In genomic region chrX:13658616-13659140, GRCm38 (mm10) we compare ENCODE assay signal across 34 mouse cellular contexts. TPM values are rescaled to one million over a fixed set of nuclear protein-coding genes. Genes with fewer than 3 reads are reported as not detected.
"Had no signal": no experiment of that assay in that cellular context is flagged by ENCODE, and none has a peak within 500 bp of the region (broad histone marks: within the 10 kb centered on the region; RNA-seq: fewer than 3 reads in every experiment).

No protein-coding gene starts in this region.

- H3K27me3 ChIP-seq: embryonic facial prominence, embryonic 12.5 days; embryonic facial prominence, embryonic 13.5 days; embryonic facial prominence, embryonic 15.5 days; forebrain, embryonic 12.5 days; forebrain, embryonic 13.5 days; forebrain, embryonic 15.5 days had no signal

- H3K4me3 ChIP-seq: embryonic facial prominence, embryonic 10.5 days; embryonic facial prominence, embryonic 12.5 days; embryonic facial prominence, embryonic 13.5 days; embryonic facial prominence, embryonic 15.5 days; erythroblast, embryonic 14.5 days; forebrain, embryonic 10.5 days; forebrain, embryonic 12.5 days; forebrain, embryonic 13.5 days; forebrain, embryonic 15.5 days; gastrocnemius, adult 2 months; heart, adult 2 months had no signal

- H3K4me2 ChIP-seq: embryonic facial prominence, embryonic 12.5 days; embryonic facial prominence, embryonic 13.5 days; embryonic facial prominence, embryonic 15.5 days; forebrain, embryonic 12.5 days; forebrain, embryonic 13.5 days; forebrain, embryonic 15.5 days had no signal

- DNase-seq: cerebellum, adult 8-10 months; cerebellum, adult 9-10 months; cerebellum, adult 9-11 months; cerebellum, postnatal 10 days; cerebellum, postnatal 14 days; cerebellum, postnatal 25 days; cerebellum, postnatal 36 days; embryo, embryonic 11 days; forebrain, postnatal 0 days; gastrocnemius, adult 2 months; gastrocnemius, postnatal 10 days; gastrocnemius, postnatal 14 days; gastrocnemius, postnatal 25 days; gastrocnemius, postnatal 36 days; heart, adult 11 months; heart, adult 18-20 months; heart, adult 2 months had no signal

- H3K4me1 ChIP-seq: embryonic facial prominence, embryonic 10.5 days; embryonic facial prominence, embryonic 12.5 days; embryonic facial prominence, embryonic 13.5 days; embryonic facial prominence, embryonic 15.5 days; forebrain, embryonic 10.5 days; forebrain, embryonic 12.5 days; forebrain, embryonic 13.5 days; forebrain, embryonic 15.5 days had no signal

- H3K27ac ChIP-seq: embryonic facial prominence, embryonic 10.5 days; embryonic facial prominence, embryonic 12.5 days; embryonic facial prominence, embryonic 13.5 days; embryonic facial prominence, embryonic 15.5 days; forebrain, embryonic 10.5 days; forebrain, embryonic 12.5 days; forebrain, embryonic 13.5 days; forebrain, embryonic 15.5 days; gastrocnemius, adult 2 months; heart, adult 2 months had no signal

- H3K36me3 ChIP-seq: embryonic facial prominence, embryonic 10.5 days; embryonic facial prominence, embryonic 12.5 days; embryonic facial prominence, embryonic 13.5 days; embryonic facial prominence, embryonic 15.5 days; forebrain, embryonic 10.5 days; forebrain, embryonic 12.5 days; forebrain, embryonic 15.5 days had no signal

- H3K9ac ChIP-seq: embryonic facial prominence, embryonic 12.5 days; embryonic facial prominence, embryonic 13.5 days; embryonic facial prominence, embryonic 15.5 days; forebrain, embryonic 12.5 days; forebrain, embryonic 13.5 days; forebrain, embryonic 15.5 days; forebrain, postnatal 0 days had no signal

- ATAC-seq: forebrain, embryonic 13.5 days; forebrain, embryonic 14.5 days; forebrain, embryonic 15.5 days; forebrain, embryonic 16.5 days; forebrain, postnatal 0 days had no signal

- H3K9me3 ChIP-seq: embryonic facial prominence, embryonic 10.5 days; embryonic facial prominence, embryonic 12.5 days; embryonic facial prominence, embryonic 13.5 days; embryonic facial prominence, embryonic 15.5 days; forebrain, embryonic 10.5 days; forebrain, embryonic 12.5 days; forebrain, embryonic 13.5 days; forebrain, embryonic 15.5 days had no signal

RNA-seq across cellular contexts. Expression of gene Gpr82, which starts 2.5 kb away (rescaled TPM):
- total RNA-seq: common myeloid progenitor, adult 5-6 weeks; forebrain, postnatal 0 days; gastrocnemius, adult 18-20 months; gastrocnemius, adult 2 months; gastrocnemius, adult 8-10 months; gastrocnemius, postnatal 10 days; gastrocnemius, postnatal 14 days; gastrocnemius, postnatal 25 days; gastrocnemius, postnatal 36 days; gastrocnemius, postnatal 4 days; granulocyte monocyte progenitor cell, adult 5-6 weeks; heart, adult 18-20 months; heart, adult 2 months; heart, adult 8-10 months had no signal
- polyA plus RNA-seq: erythroblast, embryonic 14.5 days; heart, adult 2 months had no signal

RNA-seq across cellular contexts. Expression of gene Gpr34, which starts 26.8 kb away (rescaled TPM):
- total RNA-seq: granulocyte monocyte progenitor cell, adult 5-6 weeks had no signal
- polyA plus RNA-seq: erythroblast, embryonic 14.5 days had no signal
